In the genomic region with DNA sequence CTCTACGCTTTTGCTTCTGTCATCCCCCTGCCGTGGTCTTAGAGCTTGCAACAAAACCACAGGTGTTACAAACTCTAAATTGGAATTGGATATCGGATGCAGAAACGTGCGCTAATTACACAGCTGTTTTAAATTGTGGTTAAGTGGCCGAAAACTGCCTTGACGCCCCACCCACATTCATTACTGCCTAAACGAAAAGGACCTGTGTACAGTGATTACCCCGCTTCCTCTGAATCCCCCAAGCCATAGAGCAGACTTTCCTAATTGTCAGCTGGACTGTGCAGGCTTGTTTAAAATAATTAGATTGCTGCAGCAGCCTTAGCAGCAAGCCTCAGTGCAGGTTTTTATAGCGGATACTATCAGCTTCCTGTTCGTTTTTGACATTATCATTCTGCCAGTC, we compare ENCODE assay signal across 8 mouse cellular contexts.
DNase-seq lines count a peak whose midpoint lies in the region; ATAC-seq and TF ChIP-seq lines count a peak whose summit lies in the region.

No protein-coding gene starts in this region.

- H3K36me3 ChIP-seq in lung, postnatal 0 days (ENCODE audit: insufficient read depth, low read length), result no peaks in the 10 kb centered on the region
- no peaks in the 10 kb centered on the region for H3K36me3 ChIP-seq in intestine, postnatal 0 days (ENCODE audit: control insufficient read depth, insufficient read depth)
- no peaks in the 10 kb centered on the region for H3K36me3 ChIP-seq in stomach, embryonic 16.5 days (ENCODE audit: control insufficient read depth, insufficient read depth, low read length)

- H3K9me3 ChIP-seq in lung, postnatal 0 days (ENCODE audit: low read length), result no peaks in the 10 kb centered on the region
- no peaks in the 10 kb centered on the region for H3K9me3 ChIP-seq in intestine, postnatal 0 days (ENCODE audit: control insufficient read depth)
- H3K9me3 ChIP-seq in stomach, embryonic 16.5 days (replicated peaks; ENCODE audit: control insufficient read depth, low read length), result no peaks in the 10 kb centered on the region

- intact Hi-C loops in gastrocnemius, adult 2 months (cut with DNase I), result no loop called here

- ATAC-seq in lung, postnatal 0 days, result no peak
- ATAC-seq in intestine, postnatal 0 days, result no peak
- no peak for ATAC-seq in stomach, embryonic 16.5 days (ENCODE audit: insufficient read depth, low FRiP score)

- no peaks in the 10 kb centered on the region for H3K27me3 ChIP-seq in lung, postnatal 0 days (replicated peaks; ENCODE audit: insufficient read depth, low read length)
- H3K27me3 ChIP-seq in intestine, postnatal 0 days (replicated peaks; ENCODE audit: control insufficient read depth, insufficient read depth, low read length), result no peaks in the 10 kb centered on the region
- H3K27me3 ChIP-seq in stomach, embryonic 16.5 days (ENCODE audit: control insufficient read depth, insufficient read depth, low read length), result no peaks in the 10 kb centered on the region

- 44% methylated on average over 11 of the region's 11 CpGs for WGBS in lung, postnatal 0 days
- 41% methylated on average over 11 of the region's 11 CpGs for WGBS in intestine, postnatal 0 days
- 41% methylated on average over 11 of the region's 11 CpGs for WGBS in stomach, embryonic 16.5 days

- no peak for TF ChIP-seq EP300 in lung, postnatal 0 days (IDR thresholded peaks at IDR 0.05)

- DNase-seq in gastrocnemius, adult 2 months, result no peak
- DNase-seq in gastrocnemius, postnatal 25 days, result no peak
- DNase-seq in lung, postnatal 0 days (ENCODE audit: low spot score), result no peak
- DNase-seq in lung, postnatal 10 days, result no peak
- DNase-seq in urinary bladder, postnatal 36 days (ENCODE audit: low spot score in 2 of 2), result no peak
- no peak for DNase-seq in gastrocnemius, adult 8-10 months (ENCODE audit: low spot score in 2 of 2)

- peak overlapping the region; percentile 61 for H3K4me3 ChIP-seq in gastrocnemius, adult 2 months
- H3K4me3 ChIP-seq in lung, postnatal 0 days (ENCODE audit: low read depth, low read length), result no peak overlapping the region
- H3K4me3 ChIP-seq in intestine, postnatal 0 days (ENCODE audit: low read depth, low read length), result 0 out of 2 replicates have a peak overlapping the region, but pooled peaks have one; percentile 1
- peak overlapping the region; percentile 20 for H3K4me3 ChIP-seq in stomach, embryonic 16.5 days (replicated peaks; ENCODE audit: low read length)

- peak overlapping the region; percentile 36 for H3K4me2 ChIP-seq in lung, postnatal 0 days (replicated peaks; ENCODE audit: low read depth, low read length)
- peak overlapping the region; percentile 41 for H3K4me2 ChIP-seq in intestine, postnatal 0 days (replicated peaks; ENCODE audit: low read depth)
- H3K4me2 ChIP-seq in stomach, embryonic 16.5 days (ENCODE audit: low read depth, low read length), result peak overlapping the region; percentile 41

- H3K27ac ChIP-seq in gastrocnemius, adult 2 months, result no peak overlapping the region
- no peak overlapping the region for H3K27ac ChIP-seq in lung, postnatal 0 days (ENCODE audit: low read length)
- H3K27ac ChIP-seq in intestine, postnatal 0 days (ENCODE audit: low read depth, low read length), result no peak overlapping the region
- H3K27ac ChIP-seq in stomach, embryonic 16.5 days (ENCODE audit: low read length), result no peak overlapping the region

- TF ChIP-seq CTCF in gastrocnemius, adult 2 months (IDR thresholded peaks at IDR 0.05), result no peak
- TF ChIP-seq CTCF in lung, postnatal 0 days (IDR thresholded peaks at IDR 0.05), result no peak
- TF ChIP-seq CTCF in intestine, postnatal 0 days (IDR thresholded peaks at IDR 0.05; ENCODE audit: low read depth), result no peak

- no peaks in the 10 kb centered on the region for H3K4me1 ChIP-seq in lung, postnatal 0 days (ENCODE audit: insufficient read depth, low read depth, low read length)
- H3K4me1 ChIP-seq in intestine, postnatal 0 days (replicated peaks; ENCODE audit: control insufficient read depth, insufficient read depth, low read length), result no peaks in the 10 kb centered on the region
- no peaks in the 10 kb centered on the region for H3K4me1 ChIP-seq in stomach, embryonic 16.5 days (ENCODE audit: control insufficient read depth, insufficient read depth, low read length)

- H3K9ac ChIP-seq in lung, postnatal 0 days (replicated peaks; ENCODE audit: low read depth), result no peak overlapping the region
- H3K9ac ChIP-seq in intestine, postnatal 0 days (ENCODE audit: low read depth, low read length), result no peak overlapping the region
- no peak overlapping the region for H3K9ac ChIP-seq in stomach, embryonic 16.5 days (ENCODE audit: low read length)
